Mouse (Mus musculus): ENCODE results near the gene 4933402D24Rik. TPM values are rescaled to one million over a fixed set of nuclear protein-coding genes. Genes with fewer than 3 reads are reported as not detected.

The 4933402D24Rik gene
- polyA plus RNA-seq (2011; ENCODE audit: insufficient read depth, insufficient read length, low replicate concordance, missing spikeins): not detected in 2 replicates

DNA sequence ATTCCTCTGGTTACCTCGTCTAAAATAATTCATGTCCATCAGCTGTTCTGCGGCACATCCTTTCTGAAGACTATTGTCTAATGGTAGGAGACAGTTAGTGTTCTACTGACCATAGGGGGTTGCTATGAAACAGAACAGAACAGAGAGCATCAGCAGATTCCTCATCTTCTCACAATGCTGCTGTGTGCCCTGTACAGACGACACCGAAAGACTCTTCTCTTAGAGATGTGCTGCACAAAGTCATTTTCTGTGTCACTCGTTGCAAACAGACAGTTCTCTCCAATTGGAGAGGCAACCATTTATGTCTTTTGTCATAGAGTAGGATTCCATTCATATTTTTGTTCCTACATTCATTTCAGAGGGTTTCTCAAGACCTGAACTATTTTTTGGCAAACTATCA, at the start of gene 4933402D24Rik:
Gene 4933402D24Rik (minus strand): TSS at position 101 of the 400 bp plus-strand sequence.
- TF ChIP-seq CTCF (IDR thresholded peaks at IDR 0.05; ENCODE audit: control insufficient read depth, insufficient read depth, low read length) (no peak), POLR2A (IDR thresholded peaks at IDR 0.05; ENCODE audit: borderline replicate concordance, control insufficient read depth, low read depth, low read length) (no peak)
- WGBS: 77% methylated on average over 5 of the region's 5 CpGs
- Histone ChIP-seq H3K4me3 (replicated peaks; ENCODE audit: control insufficient read depth, low read depth, low read length) (no peak within 1 kb of the TSS), H3K4me1 (ENCODE audit: control insufficient read depth, insufficient read depth, low read length) (no peaks in the 10 kb centered on the region), H3K27ac (ENCODE audit: control insufficient read depth, insufficient read depth, low read depth, low read length, poor library complexity) (no peak within 1 kb of the TSS)

DNA sequence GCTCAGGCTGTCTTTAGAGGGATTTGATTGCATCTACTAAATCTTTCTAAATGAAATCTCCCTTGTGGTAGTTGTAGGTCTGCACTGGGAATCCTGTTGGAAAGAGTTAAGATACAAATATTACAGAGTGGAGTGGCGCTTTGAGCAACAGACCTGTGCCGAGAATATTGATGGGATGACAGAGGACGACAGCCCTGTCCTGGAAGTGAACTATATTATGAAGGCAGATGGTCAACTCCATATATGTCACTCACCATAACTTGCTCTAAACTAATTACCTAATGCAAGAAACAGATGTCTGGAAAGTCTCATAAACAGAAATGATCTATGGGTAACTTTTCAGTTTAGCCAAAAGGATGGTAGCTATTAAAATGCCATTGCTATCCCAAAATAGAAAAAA, 39.5 kb upstream of the 4933402D24Rik start:
- WGBS: 85% methylated on average over 3 of the region's 3 CpGs
- no peaks in the 10 kb centered on the region for H3K4me1 ChIP-seq (ENCODE audit: control insufficient read depth, insufficient read depth, low read length)
- no peak overlapping the region for H3K27ac ChIP-seq (ENCODE audit: control insufficient read depth, insufficient read depth, low read depth, low read length, poor library complexity)
- H3K4me3 ChIP-seq (replicated peaks; ENCODE audit: control insufficient read depth, low read depth, low read length): no peak overlapping the region
- TF ChIP-seq POLR2A (IDR thresholded peaks at IDR 0.05; ENCODE audit: borderline replicate concordance, control insufficient read depth, low read depth, low read length): no peak
- no peak for TF ChIP-seq CTCF (IDR thresholded peaks at IDR 0.05; ENCODE audit: control insufficient read depth, insufficient read depth, low read length)

DNA sequence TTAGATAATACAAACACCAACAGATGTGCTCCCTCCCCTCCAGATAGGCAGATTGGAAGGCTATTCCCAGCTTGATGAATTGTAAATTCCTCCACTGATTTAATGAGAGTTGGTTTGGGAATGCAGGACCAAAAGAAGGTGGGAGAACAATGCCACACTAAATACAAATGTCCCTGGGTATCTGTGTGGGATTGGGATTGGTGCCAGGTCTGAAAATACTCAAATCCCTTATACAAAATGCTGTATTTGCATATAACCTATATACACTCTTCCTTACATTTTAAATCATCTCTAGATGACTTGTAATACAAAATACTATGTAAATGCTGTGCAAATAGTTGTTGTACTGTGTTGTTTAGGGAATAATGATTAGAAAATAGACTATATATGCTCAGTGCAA, 36.0 kb upstream of the 4933402D24Rik start:
- Histone ChIP-seq H3K27ac (ENCODE audit: control insufficient read depth, insufficient read depth, low read depth, low read length, poor library complexity) (no peak overlapping the region), H3K4me3 (replicated peaks; ENCODE audit: control insufficient read depth, low read depth, low read length) (no peak overlapping the region), H3K4me1 (ENCODE audit: control insufficient read depth, insufficient read depth, low read length) (no peaks in the 10 kb centered on the region)
- TF ChIP-seq POLR2A (IDR thresholded peaks at IDR 0.05; ENCODE audit: borderline replicate concordance, control insufficient read depth, low read depth, low read length) (no peak), CTCF (IDR thresholded peaks at IDR 0.05; ENCODE audit: control insufficient read depth, insufficient read depth, low read length) (no peak)

DNA sequence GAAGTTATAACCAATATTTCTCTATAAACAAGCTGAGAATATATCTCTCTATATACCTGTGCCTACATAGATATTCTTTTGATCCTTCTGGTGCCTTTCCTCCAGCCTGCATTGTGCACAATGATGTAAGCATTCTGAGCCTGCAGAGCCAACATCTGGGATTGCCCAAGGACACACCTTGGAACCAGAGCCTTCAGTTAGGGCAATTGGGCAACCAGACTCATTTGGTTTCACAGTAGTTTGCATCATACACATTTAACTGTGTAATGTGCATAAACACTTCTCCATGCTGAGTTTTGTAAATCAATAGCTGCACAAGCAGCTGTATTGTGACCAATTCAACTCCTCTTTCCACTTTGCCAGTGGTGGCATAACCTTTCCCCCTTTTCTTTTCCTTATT, 25.3 kb upstream of the 4933402D24Rik start:
- no peak for TF ChIP-seq CTCF (IDR thresholded peaks at IDR 0.05; ENCODE audit: control insufficient read depth, insufficient read depth, low read length)
- no peak for TF ChIP-seq POLR2A (IDR thresholded peaks at IDR 0.05; ENCODE audit: borderline replicate concordance, control insufficient read depth, low read depth, low read length)
- H3K27ac ChIP-seq (ENCODE audit: control insufficient read depth, insufficient read depth, low read depth, low read length, poor library complexity): no peak overlapping the region

DNA sequence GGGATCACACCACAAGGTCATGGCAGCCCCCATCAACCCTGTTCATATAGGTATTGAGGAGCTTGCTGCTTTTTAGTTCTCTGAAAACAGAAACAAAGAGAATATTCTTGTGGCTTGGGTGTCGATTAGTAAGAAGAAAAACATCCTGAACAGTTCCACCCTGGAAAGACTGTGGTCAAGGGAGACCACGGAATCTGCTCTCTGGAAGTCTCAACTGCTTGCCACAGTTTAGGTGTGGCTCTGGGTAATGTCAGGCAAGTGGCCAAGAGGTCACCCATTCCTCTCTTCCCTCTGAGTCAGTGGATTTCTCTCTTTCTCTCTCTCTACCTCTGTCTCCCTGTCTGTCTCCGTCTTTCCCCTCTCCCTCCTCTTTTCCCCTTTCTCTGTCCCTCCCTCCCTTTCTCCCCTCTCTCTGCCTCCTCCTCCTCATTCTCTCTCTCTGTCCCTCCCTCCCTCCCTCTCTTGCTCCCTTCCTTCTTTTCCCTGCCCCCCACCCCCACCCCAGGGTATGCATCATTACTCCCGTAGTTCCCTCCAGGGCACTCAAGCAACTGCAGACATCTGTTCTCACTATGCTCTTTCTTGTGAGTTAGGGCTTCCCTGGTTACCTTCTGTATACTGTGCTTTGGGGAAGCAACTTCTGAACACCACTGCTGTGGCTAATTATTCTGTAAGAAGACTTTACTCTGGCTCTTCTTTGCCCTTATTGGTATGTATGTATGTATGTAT, 8.0 kb upstream of the 4933402D24Rik start:
- TF ChIP-seq CTCF (IDR thresholded peaks at IDR 0.05; ENCODE audit: control insufficient read depth, insufficient read depth, low read length) (no peak), POLR2A (IDR thresholded peaks at IDR 0.05; ENCODE audit: borderline replicate concordance, control insufficient read depth, low read depth, low read length) (no peak)
- Histone ChIP-seq H3K4me3 (replicated peaks; ENCODE audit: control insufficient read depth, low read depth, low read length) (no peak overlapping the region), H3K27ac (ENCODE audit: control insufficient read depth, insufficient read depth, low read depth, low read length, poor library complexity) (no peak overlapping the region), H3K4me1 (ENCODE audit: control insufficient read depth, insufficient read depth, low read length) (no peaks in the 10 kb centered on the region)
- 37% methylated on average over 4 of the region's 4 CpGs for WGBS

More for the DNA sequence above, 25.3 kb upstream of the 4933402D24Rik start:
- Histone ChIP-seq H3K4me1 (ENCODE audit: control insufficient read depth, insufficient read depth, low read length) (no peaks in the 10 kb centered on the region), H3K4me3 (replicated peaks; ENCODE audit: control insufficient read depth, low read depth, low read length) (no peak overlapping the region)

GRCm38 (mm10) chr1:63776396-63776795, 7.3 kb upstream of the 4933402D24Rik start:
- 48% methylated on average over 1 of the region's 1 CpGs for WGBS
- H3K4me1 ChIP-seq (ENCODE audit: control insufficient read depth, insufficient read depth, low read length): no peaks in the 10 kb centered on the region
- TF ChIP-seq POLR2A (IDR thresholded peaks at IDR 0.05; ENCODE audit: borderline replicate concordance, control insufficient read depth, low read depth, low read length) (no peak), CTCF (IDR thresholded peaks at IDR 0.05; ENCODE audit: control insufficient read depth, insufficient read depth, low read length) (no peak)
- H3K4me3 ChIP-seq (replicated peaks; ENCODE audit: control insufficient read depth, low read depth, low read length): no peak overlapping the region
- H3K27ac ChIP-seq (ENCODE audit: control insufficient read depth, insufficient read depth, low read depth, low read length, poor library complexity): no peak overlapping the region

DNA sequence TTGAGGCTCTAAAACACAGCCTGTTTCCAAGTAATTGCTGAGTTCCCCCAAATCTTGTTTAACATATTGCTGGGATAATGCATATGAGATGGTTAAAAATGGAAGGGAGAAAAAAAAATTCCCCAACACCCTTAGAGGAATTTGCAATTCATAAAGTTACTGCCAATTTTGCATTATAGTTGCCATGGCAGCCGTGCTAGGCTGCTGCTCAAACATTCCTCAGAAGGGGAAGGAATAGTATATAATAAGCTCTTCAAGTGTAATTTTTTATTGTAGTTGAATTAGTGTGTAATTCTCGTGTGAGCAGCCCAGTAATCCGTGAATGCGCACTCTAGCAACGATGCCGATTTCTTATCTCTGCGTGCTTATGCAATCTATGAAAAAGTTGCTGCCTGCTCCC, 1.2 kb upstream of the 4933402D24Rik start:
- 86% methylated on average over 7 of the region's 7 CpGs for WGBS
- Histone ChIP-seq H3K4me1 (ENCODE audit: control insufficient read depth, insufficient read depth, low read length) (no peaks in the 10 kb centered on the region), H3K4me3 (replicated peaks; ENCODE audit: control insufficient read depth, low read depth, low read length) (no peak overlapping the region), H3K27ac (ENCODE audit: control insufficient read depth, insufficient read depth, low read depth, low read length, poor library complexity) (no peak overlapping the region)
- no peak for TF ChIP-seq POLR2A (IDR thresholded peaks at IDR 0.05; ENCODE audit: borderline replicate concordance, control insufficient read depth, low read depth, low read length)
- no peak for TF ChIP-seq CTCF (IDR thresholded peaks at IDR 0.05; ENCODE audit: control insufficient read depth, insufficient read depth, low read length)

DNA sequence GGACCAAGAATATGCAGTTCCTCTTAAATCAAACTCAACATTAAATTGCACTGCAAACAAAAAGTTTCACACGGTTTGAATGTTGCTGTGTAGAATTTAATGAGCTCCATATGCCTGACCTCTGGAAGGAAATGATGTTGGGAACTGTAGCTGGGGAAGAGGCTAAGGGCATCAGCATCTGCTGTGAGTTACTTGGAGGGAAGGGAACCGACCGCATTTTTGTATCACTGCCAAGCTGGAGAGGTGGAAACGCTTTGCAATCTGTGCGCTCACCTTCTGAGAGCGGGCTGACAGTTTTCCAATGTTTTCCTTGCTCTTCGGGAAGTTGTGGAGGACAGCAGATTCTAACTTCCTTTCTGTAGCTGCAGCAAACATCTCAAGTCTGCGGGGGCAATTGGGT, 955 bp downstream of the 4933402D24Rik start:
- Histone ChIP-seq H3K4me1 (ENCODE audit: control insufficient read depth, insufficient read depth, low read length) (no peaks in the 10 kb centered on the region), H3K4me3 (replicated peaks; ENCODE audit: control insufficient read depth, low read depth, low read length) (no peak overlapping the region), H3K27ac (ENCODE audit: control insufficient read depth, insufficient read depth, low read depth, low read length, poor library complexity) (no peak overlapping the region)
- 77% methylated on average over 8 of the region's 8 CpGs for WGBS
- TF ChIP-seq POLR2A (IDR thresholded peaks at IDR 0.05; ENCODE audit: borderline replicate concordance, control insufficient read depth, low read depth, low read length) (no peak), CTCF (IDR thresholded peaks at IDR 0.05; ENCODE audit: control insufficient read depth, insufficient read depth, low read length) (no peak)
